Mouse (Mus musculus): ENCODE data around the gene Btbd18.
"Not testable (repeated sequence)": the region's sequence is repeated elsewhere in the genome, so short reads cannot be mapped to it uniquely, and the experiment has no call there.

Gene Btbd18

DNA sequence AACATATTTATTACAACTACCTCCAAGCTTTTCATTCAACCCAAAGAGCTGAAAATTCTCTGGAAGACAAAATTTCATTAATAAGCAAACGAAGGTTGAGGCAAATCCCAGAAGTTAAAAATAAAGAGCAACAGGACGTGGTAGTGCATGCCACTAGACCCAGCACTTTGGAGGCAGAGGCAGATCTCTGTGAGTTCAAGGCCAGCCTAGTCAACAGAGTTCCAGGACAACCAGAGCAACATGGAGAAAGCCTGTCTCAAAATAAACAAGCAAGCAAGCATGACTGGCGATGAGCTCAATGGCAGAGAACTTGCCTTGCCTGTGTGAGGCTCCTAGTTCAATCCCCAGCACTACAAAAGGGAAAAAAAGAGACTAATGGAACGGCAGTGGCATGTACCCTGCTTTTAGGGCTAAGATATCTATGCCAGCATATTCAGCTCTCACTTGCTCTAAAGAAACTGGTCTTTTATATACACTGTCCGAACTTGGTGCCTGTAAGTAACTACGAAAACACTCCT lies 11.8 kb upstream of the Btbd18 start:
- no peak for DNase-seq (ENCODE audit: low spot score)

DNA sequence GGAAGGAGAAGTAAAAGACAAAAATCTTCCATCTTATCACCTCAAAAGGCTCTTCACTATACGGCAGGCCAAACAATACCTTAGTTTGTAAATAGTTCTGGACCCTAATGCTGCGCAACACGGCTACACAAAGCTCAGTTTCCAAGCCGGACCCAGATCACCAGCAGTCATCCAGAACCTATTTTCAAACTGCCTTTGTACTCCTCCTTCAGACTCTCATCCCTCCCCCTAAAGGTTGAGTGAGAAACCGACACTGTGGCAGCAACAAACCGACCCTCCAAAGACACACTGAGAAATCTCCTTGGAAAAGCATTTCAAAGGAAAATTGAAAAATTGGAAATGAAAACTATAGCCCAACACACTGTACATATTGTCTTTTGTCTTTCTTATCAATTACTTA lies 10.5 kb upstream of the Btbd18 start:
- DNase-seq (ENCODE audit: low spot score): no peak

DNA sequence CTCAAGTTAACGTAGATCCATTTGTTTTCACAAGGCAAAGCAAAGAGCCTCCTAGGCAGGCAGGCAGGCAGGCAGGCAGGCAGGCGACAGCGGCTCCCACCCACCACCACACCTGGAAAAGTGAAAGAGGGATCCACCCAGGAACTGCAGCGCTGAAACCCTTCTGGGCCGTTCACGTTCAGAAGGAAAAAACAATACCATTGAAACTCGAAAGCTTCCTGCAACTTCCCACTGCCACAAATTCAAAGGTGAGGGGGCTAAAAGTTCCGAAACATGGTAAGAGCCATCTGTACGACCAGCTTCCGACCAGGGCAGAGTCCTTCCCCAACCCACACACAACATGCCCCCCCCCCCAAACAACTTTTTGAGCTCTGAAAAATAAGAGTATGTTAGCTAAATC lies 9.2 kb upstream of the Btbd18 start:
- no peak for DNase-seq (ENCODE audit: low spot score)

- peak; percentile 19 for DNase-seq (ENCODE audit: low spot score)
Observed at GRCm38 (mm10) chr2:84650464-84651195, 8.2 kb upstream of the Btbd18 start, which contains the start of gene Ctnnd1. Ctnnd1 (minus strand) TSS chr2:84650765.

DNA sequence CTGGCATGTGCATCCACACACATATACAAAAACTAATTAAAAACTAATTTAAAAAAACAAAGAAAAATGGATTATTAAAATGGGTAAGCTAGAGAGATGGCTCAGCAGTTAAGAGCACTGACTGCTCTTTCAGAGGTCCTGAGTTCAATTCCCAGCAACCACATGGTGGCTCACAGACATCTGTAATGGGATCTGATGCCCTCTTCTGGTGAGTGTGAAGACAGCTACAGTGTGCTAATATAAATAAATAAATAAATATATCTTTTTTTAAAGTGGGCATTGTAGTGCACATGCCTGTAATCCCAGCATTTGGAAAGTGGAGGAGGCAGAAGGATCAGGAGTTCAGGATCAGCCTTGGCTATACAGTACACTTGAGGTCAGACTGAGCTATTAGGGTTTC lies 5.5 kb upstream of the Btbd18 start:
- no peak for DNase-seq (ENCODE audit: low spot score)

DNA sequence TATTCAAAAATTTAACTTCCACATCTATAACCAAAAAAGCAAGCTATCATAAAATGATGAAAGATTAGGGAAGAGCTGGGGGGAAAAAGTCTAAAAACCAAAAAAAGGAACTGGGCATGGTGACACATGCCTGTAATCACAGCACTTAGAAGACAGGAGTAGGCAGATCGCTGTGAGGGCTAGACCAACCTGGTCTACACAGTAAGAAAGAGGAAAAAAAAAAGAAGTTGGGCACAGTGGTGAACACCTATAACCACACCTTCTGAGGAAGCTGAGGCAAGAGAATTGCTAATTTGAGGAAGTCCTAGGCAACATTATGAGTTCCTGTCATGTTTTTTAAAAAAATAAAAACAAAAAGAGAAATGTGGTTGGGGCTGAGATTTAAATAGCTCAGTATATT lies 3.0 kb upstream of the Btbd18 start:
- DNase-seq (ENCODE audit: low spot score): no peak

DNA sequence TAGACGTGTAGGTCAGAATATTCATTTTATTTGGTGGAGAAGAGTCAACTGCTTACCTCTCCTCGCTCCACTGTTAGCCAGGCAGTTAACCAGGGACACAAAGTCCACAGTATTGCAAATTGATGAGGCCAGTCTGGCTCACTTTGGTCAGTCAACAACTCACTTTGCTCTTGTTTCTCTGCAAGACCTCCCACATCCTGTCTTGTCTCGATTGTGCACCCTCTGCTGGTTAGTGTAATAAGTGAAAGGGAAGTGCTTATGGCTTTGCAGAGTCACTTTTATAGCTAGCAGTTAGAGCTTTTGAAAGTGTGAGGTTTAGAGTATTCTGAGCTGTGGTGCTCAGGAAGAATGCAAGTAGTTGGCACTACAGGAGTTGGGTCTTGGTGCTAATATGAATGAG lies 1.4 kb downstream of the Btbd18 start:
- DNase-seq (ENCODE audit: low spot score): no peak

- peak; percentile 32 for DNase-seq (ENCODE audit: low spot score)
Observed at GRCm38 (mm10) chr2:84662866-84663265, 4.0 kb downstream of the Btbd18 start.

DNA sequence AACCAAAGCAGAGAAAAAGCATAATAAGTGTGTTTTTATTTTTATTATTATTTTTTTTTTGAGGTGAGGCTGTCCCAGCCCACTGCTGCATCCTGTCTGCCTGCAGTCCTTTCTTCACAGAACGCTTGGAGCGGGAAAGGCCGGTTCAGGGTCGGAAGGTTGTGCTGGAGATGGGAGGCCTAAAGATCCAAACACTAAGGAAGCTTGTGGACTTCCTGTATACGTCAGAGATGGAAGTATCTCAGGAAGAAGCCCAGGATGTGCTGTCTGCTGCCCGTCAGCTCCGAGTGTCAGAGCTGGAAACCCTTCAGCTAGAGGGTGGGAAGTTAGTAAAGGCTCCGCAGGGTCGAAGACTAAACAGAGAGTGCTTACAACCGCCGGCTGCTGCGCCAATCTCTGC lies 7.2 kb downstream of the Btbd18 start:
- no peak for DNase-seq (ENCODE audit: low spot score)

DNA sequence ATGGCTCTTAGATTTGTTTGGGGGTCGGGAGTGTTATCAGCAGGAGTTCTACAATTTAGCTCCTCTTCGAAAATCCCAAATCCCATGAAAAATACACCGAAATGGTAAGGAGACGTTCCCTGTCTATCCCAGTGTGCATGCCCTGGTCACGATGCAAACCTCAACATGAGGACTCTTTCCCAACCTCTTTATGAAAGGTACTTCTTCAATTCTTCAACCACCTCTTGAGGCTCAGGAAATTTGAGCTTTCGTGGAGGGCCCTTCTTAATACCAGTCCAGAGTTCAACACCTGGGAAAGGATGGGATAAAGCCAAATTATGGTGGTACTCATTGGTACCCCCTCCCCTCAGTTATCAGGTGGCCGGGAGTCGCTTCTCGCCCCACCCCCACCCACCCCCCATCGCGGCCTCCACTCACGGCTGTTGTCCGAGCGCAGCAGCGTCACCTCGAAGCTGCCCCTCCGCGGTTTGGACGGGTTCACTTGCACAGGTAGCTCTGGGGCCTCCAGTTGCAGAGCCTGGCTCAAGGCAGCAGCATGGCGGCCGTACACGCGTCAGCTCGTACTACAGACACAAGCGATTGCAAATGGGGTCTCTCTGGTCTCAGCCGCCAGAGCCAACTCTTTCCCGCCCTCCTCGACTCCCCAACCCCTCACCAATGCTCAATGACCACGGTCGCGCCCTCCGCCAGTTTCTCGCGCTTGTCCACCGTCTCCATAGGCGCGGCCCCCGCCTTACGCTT lies 11.1 kb downstream of the Btbd18 start:
- DNase-seq (ENCODE audit: low spot score): no peak

DNA sequence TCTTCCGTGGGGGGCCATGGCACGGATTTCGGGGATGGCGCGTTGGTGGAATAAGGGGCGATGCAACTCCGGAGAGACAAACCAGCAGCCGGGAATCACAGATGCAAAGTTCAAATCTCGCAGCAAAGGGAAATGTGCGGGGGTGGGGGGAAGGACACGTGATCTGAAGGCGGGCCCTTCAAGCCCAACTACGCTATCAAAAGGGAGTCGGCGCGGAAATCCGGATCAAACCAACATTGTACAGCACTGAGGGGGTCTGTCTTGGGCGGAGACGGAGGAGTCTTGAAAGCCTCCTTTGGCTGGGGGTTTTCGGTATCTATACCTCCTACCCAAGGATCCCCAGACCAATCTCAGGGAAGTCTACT lies 11.7 kb downstream of the Btbd18 start, which contains the start of gene Selenoh:
Gene Selenoh (minus strand): TSS at position 202 of the 365 bp plus-strand sequence.
- DNase-seq (ENCODE audit: low spot score): peak; percentile 69

GRCm38 (mm10) chr2:84671535-84671934 lies 12.7 kb downstream of the Btbd18 start:
- DNase-seq (ENCODE audit: low spot score): not testable (repeated sequence)

- DNase-seq (ENCODE audit: low spot score): no peak
Observed at GRCm38 (mm10) chr2:84677270-84677967, 18.5 kb downstream of the Btbd18 start.

DNA sequence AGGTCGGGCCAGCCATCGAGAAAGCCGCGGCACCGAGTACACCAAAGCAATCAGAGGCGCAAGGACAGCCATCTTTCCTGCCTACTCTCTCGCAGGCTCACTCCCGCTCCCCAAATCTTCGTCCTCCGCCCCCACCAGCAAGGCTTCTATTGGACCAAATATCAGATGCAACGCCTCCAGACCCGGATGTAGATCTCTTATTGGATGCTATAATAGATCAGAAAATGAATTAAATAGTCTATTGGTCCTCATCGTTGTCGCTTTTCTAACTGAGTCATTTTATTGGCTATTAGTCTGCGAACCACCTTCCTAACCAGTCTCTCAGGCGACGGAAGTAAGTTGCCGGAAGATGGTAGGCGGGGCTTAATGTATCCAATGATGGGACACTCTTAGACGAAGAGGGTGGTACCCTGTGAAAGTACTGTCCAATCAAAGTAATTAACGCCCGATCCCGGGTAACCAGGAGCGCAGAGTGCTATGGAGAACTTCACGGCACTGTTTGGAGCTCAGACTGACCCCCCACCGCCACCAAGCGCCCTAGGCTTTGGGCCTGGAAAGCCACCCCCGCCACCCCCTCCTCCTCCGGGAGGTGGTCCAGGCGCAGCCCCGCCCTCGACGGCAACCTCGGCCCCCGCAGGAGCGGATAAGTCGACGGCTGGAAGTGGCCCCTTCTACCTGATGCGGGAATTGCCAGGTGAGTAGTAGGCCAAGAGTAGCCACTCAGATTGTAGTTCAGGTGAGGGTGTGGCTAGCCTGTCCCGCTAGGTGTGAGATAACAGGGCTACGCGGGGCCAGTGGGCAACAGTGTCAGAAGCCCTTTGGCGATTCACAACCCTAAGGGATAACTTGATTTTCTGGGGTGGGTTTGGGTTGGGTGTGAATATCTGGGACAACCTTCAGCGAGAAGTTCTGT lies 19.3 kb downstream of the Btbd18 start, which contains the start of the genes Gm28635 and Med19:
Gene Gm28635 (minus strand): TSS at position 74 of the 913 bp plus-strand sequence.
Gene Med19 (plus strand): TSS at position 435 of the 913 bp plus-strand sequence.
- DNase-seq (ENCODE audit: low spot score): peak; percentile 83

DNA sequence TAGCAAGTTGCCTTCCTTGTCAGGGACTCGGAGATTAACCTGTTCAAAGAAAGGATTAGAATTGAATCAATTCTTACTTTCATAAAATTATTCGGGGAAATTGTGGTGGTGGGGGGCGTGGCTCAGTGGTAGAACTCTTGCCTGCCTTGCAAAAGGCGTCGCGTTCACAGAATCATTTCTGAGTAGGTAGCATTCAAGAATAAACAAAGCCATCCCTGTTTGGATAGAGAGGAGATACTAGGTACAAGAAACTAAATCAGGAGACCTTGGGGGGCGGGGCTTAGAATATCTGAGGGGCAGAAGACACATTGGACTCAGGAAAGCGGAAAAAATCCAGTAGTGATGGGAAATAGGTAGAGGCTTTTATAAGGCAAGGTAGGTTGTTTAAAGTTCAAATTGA lies 20.1 kb downstream of the Btbd18 start, which contains the start of gene Tmx2:
Gene Tmx2 (minus strand): TSS at position 125 of the 400 bp plus-strand sequence.
- DNase-seq (ENCODE audit: low spot score): no peak

DNA sequence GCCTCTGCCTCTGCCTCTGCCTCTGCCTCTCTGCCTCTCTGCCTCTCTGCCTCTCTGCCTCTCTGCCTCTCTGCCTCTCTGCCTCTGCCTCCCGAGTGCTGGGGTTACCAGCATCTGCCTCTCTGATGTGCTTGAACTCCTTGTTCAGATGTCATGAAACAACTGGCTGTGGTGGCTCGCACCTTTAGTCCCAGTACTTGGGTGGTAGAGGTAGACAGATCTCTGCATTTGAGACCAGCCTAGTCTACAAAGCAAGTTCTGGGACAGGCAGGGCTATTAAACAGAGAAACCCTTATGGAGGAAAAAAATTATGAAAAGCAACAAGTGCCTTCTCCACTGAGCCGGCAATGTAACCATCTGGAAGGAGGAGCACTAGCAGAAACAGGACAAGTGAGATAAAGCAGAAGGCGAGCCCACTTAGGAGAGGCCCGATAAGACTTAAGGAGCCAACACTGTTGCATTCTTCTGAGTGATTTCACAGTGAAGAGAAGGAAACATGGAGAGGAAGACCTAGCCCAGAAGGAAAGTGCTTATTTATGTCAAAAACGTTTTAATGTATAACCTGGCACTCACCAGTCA lies 23.8 kb downstream of the Btbd18 start:
- peak; percentile 37 for DNase-seq (ENCODE audit: low spot score)

- no peak for DNase-seq (ENCODE audit: low spot score)
Observed at GRCm38 (mm10) chr2:84688080-84688844, 29.4 kb downstream of the Btbd18 start.

- DNase-seq (ENCODE audit: low spot score): no peak
Observed at GRCm38 (mm10) chr2:84690050-84690449, 31.2 kb downstream of the Btbd18 start.

- DNase-seq (ENCODE audit: low spot score): no peak
Observed at GRCm38 (mm10) chr2:84695007-84695695, 36.3 kb downstream of the Btbd18 start.
